Mouse (Mus musculus) heart, postnatal 0 days (tissue): Measurements from ENCODE around the gene Smoc2. TPM values are rescaled to one million over a fixed set of nuclear protein-coding genes. Genes with fewer than 3 reads are reported as not detected.

Experiments
- ATAC-seq: fragments of 200-750 bp; cut with Nextera tagmentation; 2 replicates; pipeline ENCODE4 v1.8.0; 2017; ENCODE audit warnings: low read depth, moderate number of reproducible peaks, moderate library complexity; ENCODE audit not compliant: insufficient read depth
- DNase-seq: peaks from one replicate; pipeline ENCODE4 v3.0.0-alpha.2; 2016; ENCODE audit warnings: low spot score
- H3K27ac ChIP-seq: fragments of 300-500 bp; sonication (generic); 2 replicates; pipeline ENCODE4 v1.5.1; 2014; ENCODE audit warnings: low read depth, mild to moderate bottlenecking
- H3K27me3 ChIP-seq: fragments of 300-500 bp; sonication (generic); 2 replicates; pipeline ENCODE4 v1.6.1; 2014; ENCODE audit warnings: low read length, mixed read lengths; ENCODE audit not compliant: control insufficient read depth, insufficient read depth
- H3K36me3 ChIP-seq: fragments of 300-500 bp; sonication (generic); replicated peaks from 2 replicates; pipeline ENCODE4 v1.6.1; 2014; ENCODE audit warnings: low read length, mixed read lengths; ENCODE audit not compliant: control insufficient read depth, insufficient read depth
- H3K4me1 ChIP-seq: fragments of 300-500 bp; sonication (generic); 2 replicates; pipeline ENCODE4 v1.6.1; 2014; ENCODE audit warnings: antibody characterized with exemption; ENCODE audit not compliant: control insufficient read depth, insufficient read depth
- H3K4me2 ChIP-seq: fragments of 300-500 bp; sonication (generic); 2 replicates; pipeline ENCODE4 v1.6.1; 2014; ENCODE audit warnings: low read depth, mild to moderate bottlenecking, low read length, moderate library complexity
- H3K4me3 ChIP-seq: fragments of 300-500 bp; sonication (generic); 2 replicates; pipeline ENCODE4 v1.5.1; 2014; ENCODE audit warnings: low read depth, low read length
- H3K9ac ChIP-seq: fragments of 300-500 bp; sonication (generic); replicated peaks from 2 replicates; pipeline ENCODE4 v1.6.1; 2014; ENCODE audit warnings: low read depth, low read length, mixed read lengths
- H3K9me3 ChIP-seq: fragments of 300-500 bp; sonication (generic); replicated peaks from 2 replicates; pipeline ENCODE4 v1.6.1; 2016; ENCODE audit warnings: low read length; ENCODE audit not compliant: control insufficient read depth
- CTCF ChIP-seq: IDR thresholded peaks from 2 replicates; pipeline ENCODE4 v1.5.1; 2016; ENCODE audit warnings: antibody characterized with exemption, control low read depth, low read depth
- EP300 ChIP-seq: IDR thresholded peaks from 2 replicates; pipeline ENCODE4 v1.6.1; 2016; ENCODE audit warnings: antibody characterized with exemption, low read depth
- WGBS: fragments of 180-500 bp; shearing (Covaris S2); extraction: QIAGEN DNeasy Blood & Tissue Kit; methylation state at CpG from one replicate; pipeline ENCODE4 v1.1.7; 2014; 5-methylcytosine and 5-hydroxymethylcytosine counted together
- polyA plus RNA-seq: library from polyadenylated mRNA; unstranded; fragments of >200 nt; fragmentation: Nextera tagmentation; extraction: Ambion mirVana; gene quantifications from 2 replicates; pipeline ENCODE4 v1.2.1, GENCODE M21; 2015
- total RNA-seq: library from RNA; depleted of rRNA; stranded (reverse); fragments of >200 nt; gene quantifications from 2 replicates; pipeline ENCODE4 v1.2.3, GENCODE M21; 2014; ENCODE audit warnings: low replicate concordance; rRNA removed

The Smoc2 gene
- total and polyA plus RNA-seq, 2 experiments from 2014 or later, result 22.0 to 24.7 TPM

- no peaks in the 10 kb centered on the region for H3K4me1 ChIP-seq
- TF ChIP-seq CTCF (no peak), EP300 (no peak)
- 30% methylated on average over 8 of the region's 8 CpGs for WGBS
- H3K4me3 ChIP-seq, result no peak overlapping the region
- H3K27me3 ChIP-seq, result peaks cover 7% of the 10 kb centered on the region; the same call in 1 of the 2 replicates
- H3K9ac ChIP-seq, result no peak overlapping the region
- H3K36me3 ChIP-seq, result no peaks in the 10 kb centered on the region
- no peak for DNase-seq
- H3K27ac ChIP-seq, result no peak overlapping the region
- H3K4me2 ChIP-seq, result no peak overlapping the region
- H3K9me3 ChIP-seq, result no peaks in the 10 kb centered on the region
- no peak for ATAC-seq
These were observed 141.2 kb downstream of the Smoc2 start for GRCm38 (mm10) chr17:14420460-14421046.

DNA sequence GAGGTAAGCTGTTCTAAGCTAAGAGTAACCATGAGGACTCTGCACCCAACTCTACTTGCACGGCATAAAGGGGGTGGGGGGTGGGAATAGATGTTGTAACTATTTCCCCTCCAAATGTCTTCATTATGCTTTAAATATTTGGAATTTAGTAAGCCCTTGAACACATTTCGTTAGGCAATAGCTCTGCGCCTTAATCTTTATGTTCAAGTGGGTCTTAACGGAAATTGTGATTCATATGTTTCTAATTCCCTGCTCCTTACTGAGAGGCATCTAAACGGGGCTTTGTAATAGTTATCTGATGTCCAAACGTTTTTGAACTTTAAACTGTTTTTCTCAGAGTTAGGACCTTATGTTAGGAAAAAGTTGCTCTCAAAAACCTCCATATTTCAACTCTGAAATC lies 147.2 kb downstream of the Smoc2 start:
- Histone ChIP-seq H3K36me3 (no peaks in the 10 kb centered on the region), H3K4me2 (no peak overlapping the region), H3K9me3 (no peaks in the 10 kb centered on the region), H3K27me3 (peaks cover 4% of the 10 kb centered on the region; the same call in 1 of the 2 replicates), H3K4me1 (no peaks in the 10 kb centered on the region), H3K9ac (no peak overlapping the region), H3K27ac (no peak overlapping the region), H3K4me3 (no peak overlapping the region)
- WGBS, result 56% methylated on average over 6 of the region's 6 CpGs
- ATAC-seq (no peak), DNase-seq (no peak)
- TF ChIP-seq CTCF, result no peak
- TF ChIP-seq EP300, result no peak

DNA sequence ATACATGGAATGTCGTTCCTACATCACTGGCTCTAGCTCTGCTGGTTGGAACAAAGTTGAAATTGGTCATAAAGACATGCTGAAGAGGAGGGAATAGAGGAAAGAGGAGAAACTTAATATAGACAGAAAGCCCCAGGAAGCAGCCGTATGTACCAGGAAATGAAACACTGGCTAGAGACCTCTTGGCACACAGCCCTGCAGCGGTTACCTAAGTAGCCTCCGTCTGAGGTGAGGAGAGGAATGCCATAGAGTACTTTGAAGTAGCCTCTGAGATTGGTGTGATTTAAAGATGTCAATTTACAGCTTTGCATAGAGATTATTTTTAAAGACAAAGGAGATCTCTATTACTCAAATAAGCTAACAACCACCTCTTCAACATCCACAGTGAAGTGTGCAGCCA lies 155.4 kb downstream of the Smoc2 start:
- Histone ChIP-seq H3K27me3 (0 out of 2 replicates have a peak, but pooled peaks cover 4% of the 10 kb centered on the region), H3K4me3 (no peak overlapping the region), H3K9me3 (no peaks in the 10 kb centered on the region), H3K9ac (no peak overlapping the region), H3K27ac (no peak overlapping the region), H3K36me3 (no peaks in the 10 kb centered on the region), H3K4me1 (no peaks in the 10 kb centered on the region), H3K4me2 (no peak overlapping the region)
- ATAC-seq (no peak), DNase-seq (no peak)
- TF ChIP-seq CTCF, result no peak
- TF ChIP-seq EP300, result no peak
- WGBS, result 56% methylated on average over 4 of the region's 4 CpGs

GRCm38 (mm10) chr17:14445611-14446010 lies 166.3 kb downstream of the Smoc2 start:
- H3K36me3 ChIP-seq, result no peaks in the 10 kb centered on the region
- no peaks in the 10 kb centered on the region for H3K9me3 ChIP-seq
- no peak for ATAC-seq
- DNase-seq, result no peak
- TF ChIP-seq EP300, result no peak
- TF ChIP-seq CTCF, result no peak
- H3K27me3 ChIP-seq, result no peaks in the 10 kb centered on the region
- H3K4me1 ChIP-seq, result no peaks in the 10 kb centered on the region
- 69% methylated on average over 5 of the region's 5 CpGs for WGBS
- H3K9ac ChIP-seq, result no peak overlapping the region
- H3K4me2 ChIP-seq, result no peak overlapping the region
- no peak overlapping the region for H3K4me3 ChIP-seq
- no peak overlapping the region for H3K27ac ChIP-seq

GRCm38 (mm10) chr17:14447275-14447674 lies 168.0 kb downstream of the Smoc2 start:
- no peak for DNase-seq
- H3K27me3 ChIP-seq, result no peaks in the 10 kb centered on the region
- H3K27ac ChIP-seq, result no peak overlapping the region
- H3K4me3 ChIP-seq, result no peak overlapping the region
- H3K4me1 ChIP-seq, result no peaks in the 10 kb centered on the region
- ATAC-seq, result no peak
- WGBS, result 69% methylated on average over 5 of the region's 5 CpGs
- H3K36me3 ChIP-seq, result no peaks in the 10 kb centered on the region
- H3K4me2 ChIP-seq, result no peak overlapping the region
- no peaks in the 10 kb centered on the region for H3K9me3 ChIP-seq
- TF ChIP-seq CTCF, result no peak
- TF ChIP-seq EP300, result no peak
- H3K9ac ChIP-seq, result no peak overlapping the region

Other genes with a start within 250 kb of the Smoc2 start
- gene Gm7358, start 220.0 kb upstream of the Smoc2 start, total RNA-seq, result not detected in 2 replicates
- not detected in 2 replicates for gene Gm7358, start 220.0 kb upstream of the Smoc2 start, polyA plus RNA-seq
- 2.1 and 2.5 TPM in 2 replicates for gene Dact2, start 75.2 kb upstream of the Smoc2 start, total RNA-seq
- 0.20 and 0.55 TPM in 2 replicates for gene Dact2, start 75.2 kb upstream of the Smoc2 start, polyA plus RNA-seq